Mouse (Mus musculus): ENCODE data around the gene Arhgap17. TPM values are rescaled to one million over a fixed set of nuclear protein-coding genes. Genes with fewer than 3 reads are reported as not detected.
A peak's percentile ranks its signal among the peaks of the same experiment; 100 is the strongest.

Arhgap17 gene
- total and polyA plus RNA-seq, 2 experiments from 2014 or later: 6.4 to 8.9 TPM

GRCm38 (mm10) chr7:123410502-123410901 is 40.8 kb upstream of the Arhgap17 start:
- 91% methylated on average over 7 of the region's 7 CpGs for WGBS
- H3K4me1 ChIP-seq (ENCODE audit: control insufficient read depth, insufficient read depth): peaks cover 4% of the 10 kb centered on the region; the same call in 1 of the 2 replicates
- no peak overlapping the region for H3K9ac ChIP-seq (replicated peaks; ENCODE audit: low read depth, low read length)
- H3K4me3 ChIP-seq (ENCODE audit: low read depth, low read length): no peak overlapping the region
- TF ChIP-seq EP300 (IDR thresholded peaks at IDR 0.05; ENCODE audit: low read depth) (no peak), CTCF (IDR thresholded peaks at IDR 0.05; ENCODE audit: low read depth) (no peak)
- DNase-seq (ENCODE audit: low spot score) (no peak), ATAC-seq (ENCODE audit: insufficient read depth, low read depth) (no peak)
- H3K4me2 ChIP-seq (ENCODE audit: low read depth, low read length): no peak overlapping the region
- H3K27me3 ChIP-seq (ENCODE audit: control insufficient read depth, insufficient read depth, low read length): no peaks in the 10 kb centered on the region
- H3K27ac ChIP-seq (ENCODE audit: low read depth): no peak overlapping the region
- H3K36me3 ChIP-seq (replicated peaks; ENCODE audit: control insufficient read depth, insufficient read depth, low read length): peaks cover 6% of the 10 kb centered on the region; the same call in 1 of the 2 replicates
- H3K9me3 ChIP-seq (replicated peaks; ENCODE audit: control insufficient read depth, low read length): no peaks in the 10 kb centered on the region

- Histone ChIP-seq H3K4me3 (ENCODE audit: low read depth, low read length) (no peak overlapping the region), H3K9ac (replicated peaks; ENCODE audit: low read depth, low read length) (no peak overlapping the region), H3K9me3 (replicated peaks; ENCODE audit: control insufficient read depth, low read length) (no peaks in the 10 kb centered on the region), H3K4me2 (ENCODE audit: low read depth, low read length) (no peak overlapping the region), H3K27ac (ENCODE audit: low read depth) (no peak overlapping the region), H3K36me3 (replicated peaks; ENCODE audit: control insufficient read depth, insufficient read depth, low read length) (peaks cover 18% of the 10 kb centered on the region; the same call in 1 of the 2 replicates), H3K4me1 (ENCODE audit: control insufficient read depth, insufficient read depth) (peaks cover 4% of the 10 kb centered on the region; the same call in 1 of the 2 replicates), H3K27me3 (ENCODE audit: control insufficient read depth, insufficient read depth, low read length) (no peaks in the 10 kb centered on the region)
- DNase-seq (ENCODE audit: low spot score): no peak
- ATAC-seq (ENCODE audit: insufficient read depth, low read depth): no peak
- no peak for TF ChIP-seq CTCF (IDR thresholded peaks at IDR 0.05; ENCODE audit: low read depth)
- TF ChIP-seq EP300 (IDR thresholded peaks at IDR 0.05; ENCODE audit: low read depth): no peak
- 89% methylated on average over 4 of the region's 4 CpGs for WGBS
Observed at GRCm38 (mm10) chr7:123406988-123407387, 37.3 kb upstream of the Arhgap17 start.

- DNase-seq (ENCODE audit: low spot score): peak; percentile 55
- peak; percentile 84 for ATAC-seq (ENCODE audit: insufficient read depth, low read depth)
- no peaks in the 10 kb centered on the region for H3K9me3 ChIP-seq (replicated peaks; ENCODE audit: control insufficient read depth, low read length)
- peaks cover 4% of the 10 kb centered on the region; the same call in 1 of the 2 replicates for H3K4me1 ChIP-seq (ENCODE audit: control insufficient read depth, insufficient read depth)
- TF ChIP-seq CTCF (IDR thresholded peaks at IDR 0.05; ENCODE audit: low read depth): no peak
- TF ChIP-seq EP300 (IDR thresholded peaks at IDR 0.05; ENCODE audit: low read depth): no peak
- H3K4me3 ChIP-seq (ENCODE audit: low read depth, low read length): no peak overlapping the region
- no peak overlapping the region for H3K9ac ChIP-seq (replicated peaks; ENCODE audit: low read depth, low read length)
- no peaks in the 10 kb centered on the region for H3K27me3 ChIP-seq (ENCODE audit: control insufficient read depth, insufficient read depth, low read length)
- H3K4me2 ChIP-seq (ENCODE audit: low read depth, low read length): no peak overlapping the region
- peaks cover 15% of the 10 kb centered on the region; the same call in 1 of the 2 replicates for H3K36me3 ChIP-seq (replicated peaks; ENCODE audit: control insufficient read depth, insufficient read depth, low read length)
- H3K27ac ChIP-seq (ENCODE audit: low read depth): peak overlapping the region; percentile 4; the same call in 1 of the 2 replicates
- WGBS: 14% methylated on average over 3 of the region's 3 CpGs
Observed at GRCm38 (mm10) chr7:123405619-123406018, 35.9 kb upstream of the Arhgap17 start.

- Histone ChIP-seq H3K4me1 (ENCODE audit: control insufficient read depth, insufficient read depth) (peaks cover 4% of the 10 kb centered on the region; the same call in 1 of the 2 replicates), H3K9me3 (replicated peaks; ENCODE audit: control insufficient read depth, low read length) (no peaks in the 10 kb centered on the region), H3K4me2 (ENCODE audit: low read depth, low read length) (no peak overlapping the region), H3K9ac (replicated peaks; ENCODE audit: low read depth, low read length) (no peak overlapping the region), H3K36me3 (replicated peaks; ENCODE audit: control insufficient read depth, insufficient read depth, low read length) (peaks cover 15% of the 10 kb centered on the region; the same call in 1 of the 2 replicates), H3K4me3 (ENCODE audit: low read depth, low read length) (no peak overlapping the region), H3K27me3 (ENCODE audit: control insufficient read depth, insufficient read depth, low read length) (no peaks in the 10 kb centered on the region), H3K27ac (ENCODE audit: low read depth) (no peak overlapping the region)
- DNase-seq (ENCODE audit: low spot score): no peak
- 80% methylated on average over 6 of the region's 6 CpGs for WGBS
- no peak for TF ChIP-seq CTCF (IDR thresholded peaks at IDR 0.05; ENCODE audit: low read depth)
- no peak for TF ChIP-seq EP300 (IDR thresholded peaks at IDR 0.05; ENCODE audit: low read depth)
- ATAC-seq (ENCODE audit: insufficient read depth, low read depth): no peak
Observed at GRCm38 (mm10) chr7:123404198-123404597, 34.5 kb upstream of the Arhgap17 start.

- WGBS: 79% methylated on average over 3 of the region's 3 CpGs
- TF ChIP-seq CTCF (IDR thresholded peaks at IDR 0.05; ENCODE audit: low read depth): no peak
- no peak for TF ChIP-seq EP300 (IDR thresholded peaks at IDR 0.05; ENCODE audit: low read depth)
- Histone ChIP-seq H3K36me3 (replicated peaks; ENCODE audit: control insufficient read depth, insufficient read depth, low read length) (peaks cover 12% of the 10 kb centered on the region; the same call in 1 of the 2 replicates), H3K4me2 (ENCODE audit: low read depth, low read length) (no peak overlapping the region), H3K9me3 (replicated peaks; ENCODE audit: control insufficient read depth, low read length) (no peaks in the 10 kb centered on the region), H3K27ac (ENCODE audit: low read depth) (no peak overlapping the region), H3K9ac (replicated peaks; ENCODE audit: low read depth, low read length) (no peak overlapping the region), H3K4me1 (ENCODE audit: control insufficient read depth, insufficient read depth) (peaks cover 4% of the 10 kb centered on the region; the same call in 1 of the 2 replicates), H3K27me3 (ENCODE audit: control insufficient read depth, insufficient read depth, low read length) (no peaks in the 10 kb centered on the region), H3K4me3 (ENCODE audit: low read depth, low read length) (no peak overlapping the region)
- ATAC-seq (ENCODE audit: insufficient read depth, low read depth): no peak
- DNase-seq (ENCODE audit: low spot score): no peak
Observed at GRCm38 (mm10) chr7:123401121-123401520, 31.4 kb upstream of the Arhgap17 start.

GRCm38 (mm10) chr7:123399286-123399685 is 29.6 kb upstream of the Arhgap17 start:
- no peak overlapping the region for H3K4me2 ChIP-seq (ENCODE audit: low read depth, low read length)
- 77% methylated on average over 4 of the region's 4 CpGs for WGBS
- no peak for DNase-seq (ENCODE audit: low spot score)

More at GRCm38 (mm10) chr7:123399286-123399685, 29.6 kb upstream of the Arhgap17 start:
- ATAC-seq (ENCODE audit: insufficient read depth, low read depth): no peak
- Histone ChIP-seq H3K36me3 (replicated peaks; ENCODE audit: control insufficient read depth, insufficient read depth, low read length) (peaks cover 12% of the 10 kb centered on the region; the same call in 1 of the 2 replicates), H3K4me3 (ENCODE audit: low read depth, low read length) (no peak overlapping the region), H3K27ac (ENCODE audit: low read depth) (no peak overlapping the region), H3K4me1 (ENCODE audit: control insufficient read depth, insufficient read depth) (no peaks in the 10 kb centered on the region), H3K9me3 (replicated peaks; ENCODE audit: control insufficient read depth, low read length) (no peaks in the 10 kb centered on the region), H3K9ac (replicated peaks; ENCODE audit: low read depth, low read length) (no peak overlapping the region), H3K27me3 (ENCODE audit: control insufficient read depth, insufficient read depth, low read length) (no peaks in the 10 kb centered on the region)
- no peak for TF ChIP-seq CTCF (IDR thresholded peaks at IDR 0.05; ENCODE audit: low read depth)
